Mouse (Mus musculus) liver, embryonic 15.5 days (tissue): Measurements from ENCODE around the gene Fbxo9. TPM values are rescaled to one million over a fixed set of nuclear protein-coding genes. Genes with fewer than 3 reads are reported as not detected.
"Not testable (repeated sequence)": the region's sequence is repeated elsewhere in the genome, so short reads cannot be mapped to it uniquely, and the experiment has no call there.

Experiments used
- ATAC-seq: fragments of 200-750 bp; cut with Nextera tagmentation; 2 replicates; pipeline ENCODE4 v1.8.0; 2017; ENCODE audit warnings: moderate number of reproducible peaks, mild to moderate bottlenecking, moderate library complexity; ENCODE audit not compliant: insufficient read depth
- H3K27ac ChIP-seq: fragments of 300-500 bp; sonication (generic); replicated peaks from 2 replicates; pipeline ENCODE4 v1.5.1; 2015; ENCODE audit warnings: mild to moderate bottlenecking, inconsistent platforms
- H3K27me3 ChIP-seq: fragments of 300-500 bp; sonication (generic); 2 replicates; pipeline ENCODE4 v1.6.1; 2015; ENCODE audit warnings: mild to moderate bottlenecking, inconsistent platforms
- H3K36me3 ChIP-seq: fragments of 300-500 bp; sonication (generic); replicated peaks from 2 replicates; pipeline ENCODE4 v1.6.1; 2015; ENCODE audit warnings: moderate library complexity, mild to moderate bottlenecking, inconsistent platforms
- H3K4me1 ChIP-seq: fragments of 300-500 bp; sonication (generic); replicated peaks from 2 replicates; pipeline ENCODE4 v1.6.1; 2015; ENCODE audit warnings: inconsistent platforms
- H3K4me2 ChIP-seq: fragments of 300-500 bp; sonication (generic); 2 replicates; pipeline ENCODE4 v1.6.1; 2015; ENCODE audit warnings: moderate library complexity, mild to moderate bottlenecking, inconsistent platforms
- H3K4me3 ChIP-seq: fragments of 300-500 bp; sonication (generic); replicated peaks from 2 replicates; pipeline ENCODE4 v1.5.1; 2015; ENCODE audit warnings: mild to moderate bottlenecking, inconsistent platforms
- H3K9ac ChIP-seq: fragments of 300-500 bp; sonication (generic); 2 replicates; pipeline ENCODE4 v1.6.1; 2015; ENCODE audit warnings: moderate library complexity, mild to moderate bottlenecking, inconsistent platforms
- H3K9me3 ChIP-seq: fragments of 300-500 bp; sonication (generic); replicated peaks from 2 replicates; pipeline ENCODE4 v1.6.1; 2016; ENCODE audit warnings: inconsistent platforms
- WGBS: fragments of 180-500 bp; shearing (Covaris S2); methylation state at CpG from one replicate; pipeline ENCODE4 v1.1.7; 2015; ENCODE audit warnings: mixed read lengths; ENCODE audit not compliant: insufficient replicate concordance; 5-methylcytosine and 5-hydroxymethylcytosine counted together
- polyA plus RNA-seq: library from polyadenylated mRNA; unstranded; fragments of >200 nt; fragmentation: Nextera tagmentation; extraction: Ambion mirVana; gene quantifications from 2 replicates; pipeline ENCODE4 v1.2.1, GENCODE M21; 2015

Gene Fbxo9
- 74.2 and 81.2 TPM in 2 replicates for polyA plus RNA-seq

- Histone ChIP-seq H3K4me3 (peak within 1 kb of the TSS; percentile 96), H3K27me3 (no peaks in the 10 kb centered on the region), H3K4me1 (peaks cover 58% of the 10 kb centered on the region), H3K27ac (peak within 1 kb of the TSS; percentile 99), H3K9ac (peak within 1 kb of the TSS; percentile 100), H3K36me3 (peaks cover 19% of the 10 kb centered on the region), H3K9me3 (no peaks in the 10 kb centered on the region), H3K4me2 (peak within 1 kb of the TSS; percentile 97)
- ATAC-seq = peak; percentile 80
- under 1% methylated on average over 20 of the region's 20 CpGs for WGBS
Measured at GRCm38 (mm10) chr9:78108796-78109239, at the start of gene Fbxo9, which contains the start of gene Ick. TSS of gene Fbxo9 (minus strand) at chr9:78109065. TSS of gene Ick (plus strand) at chr9:78109192.

GRCm38 (mm10) chr9:78157221-78157620, 48.4 kb upstream of the Fbxo9 start:
- WGBS = 55% methylated on average over 1 of the region's 1 CpGs
- Histone ChIP-seq H3K9ac (no peak overlapping the region), H3K36me3 (peaks cover 39% of the 10 kb centered on the region), H3K27me3 (no peaks in the 10 kb centered on the region), H3K4me1 (0 out of 2 replicates have a peak, but pooled peaks cover under 1% of the 10 kb centered on the region), H3K4me3 (no peak overlapping the region), H3K27ac (no peak overlapping the region), H3K9me3 (no peaks in the 10 kb centered on the region), H3K4me2 (no peak overlapping the region)
- ATAC-seq = no peak

- H3K27ac ChIP-seq = no peak overlapping the region
- 76% methylated on average over 11 of the region's 11 CpGs for WGBS
- no peak overlapping the region for H3K9ac ChIP-seq
Measured at GRCm38 (mm10) chr9:78154211-78154977, 45.5 kb upstream of the Fbxo9 start.

GRCm38 (mm10) chr9:78149770-78150169, 40.9 kb upstream of the Fbxo9 start:
- not testable (repeated sequence) for H3K36me3 ChIP-seq, H3K4me2 ChIP-seq, H3K27me3 ChIP-seq, H3K4me1 ChIP-seq, H3K9ac ChIP-seq, H3K4me3 ChIP-seq, H3K27ac ChIP-seq, H3K9me3 ChIP-seq, ATAC-seq
- WGBS = 63% methylated on average over 2 of the region's 2 CpGs

More at GRCm38 (mm10) chr9:78154211-78154977, 45.5 kb upstream of the Fbxo9 start:
- Histone ChIP-seq H3K4me1 (no peaks in the 10 kb centered on the region), H3K27me3 (no peaks in the 10 kb centered on the region), H3K4me3 (no peak overlapping the region), H3K36me3 (peaks cover 21% of the 10 kb centered on the region), H3K9me3 (no peaks in the 10 kb centered on the region), H3K4me2 (no peak overlapping the region)
- ATAC-seq = no peak

GRCm38 (mm10) chr9:78148149-78148548, 39.3 kb upstream of the Fbxo9 start:
- no peak overlapping the region for H3K27ac ChIP-seq
- H3K36me3 ChIP-seq = peaks cover 10% of the 10 kb centered on the region; the same call in 1 of the 2 replicates
- no peak overlapping the region for H3K4me2 ChIP-seq
- H3K4me3 ChIP-seq = no peak overlapping the region
- no peaks in the 10 kb centered on the region for H3K9me3 ChIP-seq
- H3K9ac ChIP-seq = no peak overlapping the region
- 66% methylated on average over 6 of the region's 6 CpGs for WGBS
- H3K4me1 ChIP-seq = no peaks in the 10 kb centered on the region
- H3K27me3 ChIP-seq = no peaks in the 10 kb centered on the region
- no peak for ATAC-seq

- H3K4me2 ChIP-seq = no peak overlapping the region
- no peak for ATAC-seq
- no peak overlapping the region for H3K9ac ChIP-seq
Measured at GRCm38 (mm10) chr9:78146627-78147026, 37.8 kb upstream of the Fbxo9 start.

GRCm38 (mm10) chr9:78146099-78146498, 37.2 kb upstream of the Fbxo9 start:
- H3K9ac ChIP-seq = no peak overlapping the region
- H3K4me1 ChIP-seq = no peaks in the 10 kb centered on the region
- no peak overlapping the region for H3K4me3 ChIP-seq
- ATAC-seq = no peak
- H3K27ac ChIP-seq = no peak overlapping the region
- no peaks in the 10 kb centered on the region for H3K9me3 ChIP-seq
- H3K4me2 ChIP-seq = no peak overlapping the region
- no peaks in the 10 kb centered on the region for H3K27me3 ChIP-seq
- H3K36me3 ChIP-seq = peaks cover 23% of the 10 kb centered on the region
- 64% methylated on average over 4 of the region's 4 CpGs for WGBS

More at GRCm38 (mm10) chr9:78146627-78147026, 37.8 kb upstream of the Fbxo9 start:
- Histone ChIP-seq H3K4me1 (no peaks in the 10 kb centered on the region), H3K9me3 (no peaks in the 10 kb centered on the region), H3K36me3 (peaks cover 21% of the 10 kb centered on the region), H3K27me3 (no peaks in the 10 kb centered on the region), H3K27ac (no peak overlapping the region), H3K4me3 (no peak overlapping the region)
- WGBS = 76% methylated on average over 6 of the region's 6 CpGs

GRCm38 (mm10) chr9:78139463-78139862, 30.6 kb upstream of the Fbxo9 start:
- Histone ChIP-seq H3K27me3 (no peaks in the 10 kb centered on the region), H3K9ac (no peak overlapping the region), H3K4me1 (no peaks in the 10 kb centered on the region), H3K36me3 (peaks cover 27% of the 10 kb centered on the region), H3K4me2 (no peak overlapping the region), H3K4me3 (no peak overlapping the region), H3K27ac (no peak overlapping the region), H3K9me3 (no peaks in the 10 kb centered on the region)
- 59% methylated on average over 4 of the region's 4 CpGs for WGBS
- no peak for ATAC-seq

- ATAC-seq = no peak
- no peak overlapping the region for H3K9ac ChIP-seq
- no peaks in the 10 kb centered on the region for H3K4me1 ChIP-seq
- H3K27me3 ChIP-seq = no peaks in the 10 kb centered on the region
- no peak overlapping the region for H3K27ac ChIP-seq
- H3K36me3 ChIP-seq = peaks cover 19% of the 10 kb centered on the region
- H3K4me2 ChIP-seq = no peak overlapping the region
- H3K4me3 ChIP-seq = no peak overlapping the region
- no peaks in the 10 kb centered on the region for H3K9me3 ChIP-seq
- WGBS = 71% methylated on average over 9 of the region's 9 CpGs
Measured at GRCm38 (mm10) chr9:78138044-78138676, 29.3 kb upstream of the Fbxo9 start.

GRCm38 (mm10) chr9:78135658-78136057, 26.8 kb upstream of the Fbxo9 start:
- H3K4me2 ChIP-seq = no peak overlapping the region
- WGBS = 79% methylated on average over 7 of the region's 7 CpGs
- ATAC-seq = no peak
- no peak overlapping the region for H3K4me3 ChIP-seq
- H3K9ac ChIP-seq = no peak overlapping the region
- H3K27ac ChIP-seq = no peak overlapping the region
- no peaks in the 10 kb centered on the region for H3K27me3 ChIP-seq
- peaks cover 12% of the 10 kb centered on the region for H3K36me3 ChIP-seq
- no peaks in the 10 kb centered on the region for H3K9me3 ChIP-seq
- H3K4me1 ChIP-seq = no peaks in the 10 kb centered on the region

GRCm38 (mm10) chr9:78126643-78127042, 17.8 kb upstream of the Fbxo9 start:
- no peak for ATAC-seq
- peaks cover 4% of the 10 kb centered on the region; the same call in 1 of the 2 replicates for H3K4me1 ChIP-seq
- H3K4me3 ChIP-seq = no peak overlapping the region
- no peaks in the 10 kb centered on the region for H3K9me3 ChIP-seq
- WGBS = 79% methylated on average over 10 of the region's 10 CpGs
- H3K27me3 ChIP-seq = no peaks in the 10 kb centered on the region
- no peak overlapping the region for H3K9ac ChIP-seq
- no peak overlapping the region for H3K4me2 ChIP-seq
- H3K27ac ChIP-seq = no peak overlapping the region
- H3K36me3 ChIP-seq = peaks cover under 1% of the 10 kb centered on the region; the same call in 1 of the 2 replicates
